Mouse (Mus musculus): ENCODE results near the gene Dag1. TPM values are rescaled to one million over a fixed set of nuclear protein-coding genes. Genes with fewer than 3 reads are reported as not detected.

Gene Dag1
- total RNA-seq, 1 experiment, result 134 TPM

- no peak overlapping the region for H3K9ac ChIP-seq (ENCODE audit: insufficient read depth, low read depth, low read length, poor library complexity, severe bottlenecking)
- H3K36me3 ChIP-seq (ENCODE audit: control insufficient read depth, insufficient read depth, low read length, poor library complexity, severe bottlenecking), result peaks cover 2% of the 10 kb centered on the region; the same call in 1 of the 2 replicates
- in situ Hi-C loops (cut with MboI; ENCODE audit: low sequenced_read_pairs in 2 of 2, unreplicated experiment in 2 of 2), result no loop called here
Measured at GRCm38 (mm10) chr9:108227911-108228649, 35.7 kb downstream of the Dag1 start.

GRCm38 (mm10) chr9:108225166-108225565 lies 38.6 kb downstream of the Dag1 start:
- Histone ChIP-seq H3K4me3 (ENCODE audit: insufficient read depth in 1 of 2, low read depth in 1 of 2, low read length in 2 of 2, poor library complexity in 1 of 2, severe bottlenecking in 1 of 2) (no peak overlapping the region), H3K36me3 (ENCODE audit: control insufficient read depth, insufficient read depth, low read length, poor library complexity, severe bottlenecking) (peaks cover 4% of the 10 kb centered on the region; the same call in 1 of the 2 replicates), H3K9ac (ENCODE audit: insufficient read depth, low read depth, low read length, poor library complexity, severe bottlenecking) (no peak overlapping the region), H3K27ac (ENCODE audit: insufficient read depth, low read depth, low read length, poor library complexity, severe bottlenecking) (no peak overlapping the region), H3K4me1 (ENCODE audit: control insufficient read depth in 2 of 2, insufficient read depth in 2 of 2, low read length in 2 of 2, poor library complexity in 1 of 2) (peaks cover 3 to 4% of the 10 kb centered on the region in 2 experiments), H3K9me3 (ENCODE audit: control insufficient read depth, insufficient read depth, low read depth, low read length) (no peaks in the 10 kb centered on the region)
- in situ Hi-C loops (cut with MboI; ENCODE audit: low sequenced_read_pairs in 2 of 2, unreplicated experiment in 2 of 2), result no loop called here
- no peak for TF ChIP-seq CHD2 (IDR thresholded peaks at IDR 0.05; ENCODE audit: low read depth, low read length)
- TF ChIP-seq ZNF384 (IDR thresholded peaks at IDR 0.05; ENCODE audit: low read depth, low read length), result no peak
- TF ChIP-seq ZC3H11A (IDR thresholded peaks at IDR 0.05; ENCODE audit: borderline replicate concordance, low read depth, low read length), result no peak
- TF ChIP-seq HCFC1 (IDR thresholded peaks at IDR 0.05; ENCODE audit: borderline replicate concordance, insufficient read depth, low read length), result no peak
- DNase-seq (ENCODE audit: low read depth, low spot score), result no peak

More at GRCm38 (mm10) chr9:108227911-108228649, 35.7 kb downstream of the Dag1 start:
- Histone ChIP-seq H3K4me1 (ENCODE audit: control insufficient read depth in 2 of 2, insufficient read depth in 2 of 2, low read length in 2 of 2, poor library complexity in 1 of 2) (peaks cover 3 to 4% of the 10 kb centered on the region in 2 experiments), H3K4me3 (ENCODE audit: insufficient read depth in 1 of 2, low read depth in 1 of 2, low read length in 2 of 2, poor library complexity in 1 of 2, severe bottlenecking in 1 of 2) (no peak overlapping the region), H3K9me3 (ENCODE audit: control insufficient read depth, insufficient read depth, low read depth, low read length) (no peaks in the 10 kb centered on the region), H3K27ac (ENCODE audit: insufficient read depth, low read depth, low read length, poor library complexity, severe bottlenecking) (no peak overlapping the region; the same call in 1 of the 2 replicates)
- no peak for TF ChIP-seq ZC3H11A (IDR thresholded peaks at IDR 0.05; ENCODE audit: borderline replicate concordance, low read depth, low read length)
- no peak for TF ChIP-seq ZNF384 (IDR thresholded peaks at IDR 0.05; ENCODE audit: low read depth, low read length)
- TF ChIP-seq CHD2 (IDR thresholded peaks at IDR 0.05; ENCODE audit: low read depth, low read length), result no peak
- no peak for TF ChIP-seq MAFK (IDR thresholded peaks at IDR 0.05; ENCODE audit: insufficient read depth, low read depth, low read length)
- TF ChIP-seq HCFC1 (IDR thresholded peaks at IDR 0.05; ENCODE audit: borderline replicate concordance, insufficient read depth, low read length), result no peak
- DNase-seq (ENCODE audit: low read depth, low spot score), result no peak

GRCm38 (mm10) chr9:108223633-108224032 lies 40.1 kb downstream of the Dag1 start:
- Histone ChIP-seq H3K27ac (ENCODE audit: insufficient read depth, low read depth, low read length, poor library complexity, severe bottlenecking) (no peak overlapping the region), H3K36me3 (ENCODE audit: control insufficient read depth, insufficient read depth, low read length, poor library complexity, severe bottlenecking) (peaks cover 2% of the 10 kb centered on the region; the same call in 1 of the 2 replicates), H3K9ac (ENCODE audit: insufficient read depth, low read depth, low read length, poor library complexity, severe bottlenecking) (no peak overlapping the region), H3K4me3 (ENCODE audit: insufficient read depth in 1 of 2, low read depth in 1 of 2, low read length in 2 of 2, poor library complexity in 1 of 2, severe bottlenecking in 1 of 2) (no peak overlapping the region), H3K9me3 (ENCODE audit: control insufficient read depth, insufficient read depth, low read depth, low read length) (no peaks in the 10 kb centered on the region), H3K4me1 (ENCODE audit: control insufficient read depth in 2 of 2, insufficient read depth in 2 of 2, low read length in 2 of 2, poor library complexity in 1 of 2) (peaks cover 3 to 4% of the 10 kb centered on the region in 2 experiments)
- no peak for DNase-seq (ENCODE audit: low read depth, low spot score)
- no peak for TF ChIP-seq HCFC1 (IDR thresholded peaks at IDR 0.05; ENCODE audit: borderline replicate concordance, insufficient read depth, low read length)
- in situ Hi-C loops (cut with MboI; ENCODE audit: low sequenced_read_pairs in 2 of 2, unreplicated experiment in 2 of 2), result no loop called here

- in situ Hi-C loops (cut with MboI; ENCODE audit: low sequenced_read_pairs in 2 of 2, unreplicated experiment in 2 of 2), result no loop called here
Measured at GRCm38 (mm10) chr9:108221566-108221965, 42.2 kb downstream of the Dag1 start.

More at GRCm38 (mm10) chr9:108221566-108221965, 42.2 kb downstream of the Dag1 start:
- DNase-seq (ENCODE audit: low read depth, low spot score), result no peak
- peaks cover 0 to 4% of the 10 kb centered on the region in 2 experiments; a peak in 2 of 4 replicates for H3K4me1 ChIP-seq (ENCODE audit: control insufficient read depth in 2 of 2, insufficient read depth in 2 of 2, low read length in 2 of 2, poor library complexity in 1 of 2)
- no peak overlapping the region for H3K4me3 ChIP-seq (ENCODE audit: insufficient read depth in 1 of 2, low read depth in 1 of 2, low read length in 2 of 2, poor library complexity in 1 of 2, severe bottlenecking in 1 of 2)
- no peaks in the 10 kb centered on the region for H3K9me3 ChIP-seq (ENCODE audit: control insufficient read depth, insufficient read depth, low read depth, low read length)
- no peak overlapping the region for H3K27ac ChIP-seq (ENCODE audit: insufficient read depth, low read depth, low read length, poor library complexity, severe bottlenecking)
- TF ChIP-seq HCFC1 (IDR thresholded peaks at IDR 0.05; ENCODE audit: borderline replicate concordance, insufficient read depth, low read length), result no peak
- TF ChIP-seq ZC3H11A (IDR thresholded peaks at IDR 0.05; ENCODE audit: borderline replicate concordance, low read depth, low read length), result no peak
- no peak for TF ChIP-seq MAFK (IDR thresholded peaks at IDR 0.05; ENCODE audit: insufficient read depth, low read depth, low read length)
- no peak for TF ChIP-seq ZNF384 (IDR thresholded peaks at IDR 0.05; ENCODE audit: low read depth, low read length)
- no peak for TF ChIP-seq CHD2 (IDR thresholded peaks at IDR 0.05; ENCODE audit: low read depth, low read length)
- H3K36me3 ChIP-seq (ENCODE audit: control insufficient read depth, insufficient read depth, low read length, poor library complexity, severe bottlenecking), result peaks cover 16% of the 10 kb centered on the region
- H3K9ac ChIP-seq (ENCODE audit: insufficient read depth, low read depth, low read length, poor library complexity, severe bottlenecking), result no peak overlapping the region

Measured in ES-E14 (cell line).